Mouse (Mus musculus): Measurements from ENCODE around the gene Dgkd.

The Dgkd gene

GRCm38 (mm10) chr1:87881726-87882125, 28.6 kb downstream of the Dgkd start:
- no peak for DNase-seq (ENCODE audit: low spot score)

DNA sequence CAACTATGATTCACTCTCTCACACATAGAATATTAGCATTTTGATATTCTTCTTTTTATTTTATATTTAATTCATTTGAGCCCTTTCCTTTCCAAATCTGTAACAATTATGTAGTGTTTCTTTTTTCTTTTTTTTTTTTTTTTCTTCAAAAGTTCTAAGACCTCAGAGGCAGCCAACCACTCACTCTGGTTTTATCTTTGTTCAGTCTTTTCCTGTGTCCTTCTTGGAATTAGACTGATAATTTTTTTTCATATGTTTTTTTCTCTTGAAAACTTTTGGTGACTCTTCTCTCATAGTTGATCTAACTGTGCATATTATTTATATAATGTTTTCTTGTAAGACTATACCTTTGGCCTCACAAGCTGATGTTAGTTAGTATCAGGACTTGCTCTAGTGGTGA, 29.5 kb downstream of the Dgkd start:
- no peak for DNase-seq (ENCODE audit: low spot score)

DNA sequence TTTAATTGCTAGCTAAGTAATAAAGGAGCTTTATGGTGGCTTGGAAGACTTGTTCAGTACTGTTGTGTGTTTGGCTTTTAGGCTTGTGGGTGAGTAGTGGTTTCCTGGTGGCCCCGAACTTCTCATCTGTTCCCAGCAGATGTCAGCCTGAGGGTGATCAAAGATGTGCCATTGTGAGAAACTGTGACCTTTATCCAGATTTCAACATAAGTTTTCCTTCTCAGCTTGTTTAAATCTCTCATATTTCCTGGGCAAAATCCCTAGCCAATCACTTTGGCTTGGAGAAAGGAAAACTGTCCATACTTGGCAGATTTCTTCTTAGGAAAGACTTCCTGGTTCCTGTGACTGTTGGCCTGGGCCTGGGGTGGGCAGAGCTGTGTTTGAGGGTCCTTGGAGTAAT, 37.9 kb downstream of the Dgkd start:
- no peak for DNase-seq (ENCODE audit: low spot score)

GRCm38 (mm10) chr1:87891634-87892033, 38.5 kb downstream of the Dgkd start:
- DNase-seq (ENCODE audit: low spot score): no peak

DNA sequence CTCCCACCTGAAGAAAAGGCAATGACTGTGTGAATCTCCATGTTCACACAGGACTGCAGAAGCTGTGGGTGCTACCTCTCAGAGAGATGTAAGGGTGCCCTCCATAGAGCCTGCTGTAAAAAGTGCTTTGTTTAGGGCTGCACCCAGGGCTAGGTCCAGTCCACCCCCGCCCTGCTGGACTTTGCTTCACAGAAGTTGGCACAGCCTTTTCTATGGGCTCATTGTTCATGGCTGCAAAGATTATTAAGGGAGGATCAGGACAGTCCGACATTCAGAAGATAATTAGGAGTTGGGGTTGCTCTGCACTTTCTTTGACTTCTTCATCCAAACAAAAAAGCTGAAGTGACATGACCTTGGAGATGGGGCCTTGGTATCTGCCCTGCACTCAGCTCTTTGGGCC, 39.4 kb downstream of the Dgkd start:
- no peak for DNase-seq (ENCODE audit: low spot score)

DNA sequence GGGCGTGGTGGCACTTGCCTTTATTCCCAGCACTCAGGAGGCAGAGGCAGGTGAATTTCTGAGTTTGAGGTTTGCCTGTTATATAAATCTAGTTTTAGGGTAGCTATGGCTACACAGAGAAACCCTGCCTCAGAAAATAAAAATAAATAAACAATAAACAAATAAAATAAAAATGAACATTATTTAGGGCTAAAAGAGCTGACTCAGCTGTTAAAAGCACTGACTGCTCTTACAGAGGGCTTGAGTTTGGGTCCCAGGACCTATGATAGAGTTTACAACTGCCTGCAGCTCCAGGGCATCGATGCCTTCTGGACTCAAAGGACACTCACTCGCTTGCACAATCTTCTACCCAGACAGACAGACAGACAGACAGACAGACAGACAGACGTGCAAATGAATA, 40.3 kb downstream of the Dgkd start:
- DNase-seq (ENCODE audit: low spot score): no peak

- no peak for DNase-seq (ENCODE audit: low spot score)
These were observed 43.8 kb downstream of the Dgkd start for GRCm38 (mm10) chr1:87896921-87897320.

DNA sequence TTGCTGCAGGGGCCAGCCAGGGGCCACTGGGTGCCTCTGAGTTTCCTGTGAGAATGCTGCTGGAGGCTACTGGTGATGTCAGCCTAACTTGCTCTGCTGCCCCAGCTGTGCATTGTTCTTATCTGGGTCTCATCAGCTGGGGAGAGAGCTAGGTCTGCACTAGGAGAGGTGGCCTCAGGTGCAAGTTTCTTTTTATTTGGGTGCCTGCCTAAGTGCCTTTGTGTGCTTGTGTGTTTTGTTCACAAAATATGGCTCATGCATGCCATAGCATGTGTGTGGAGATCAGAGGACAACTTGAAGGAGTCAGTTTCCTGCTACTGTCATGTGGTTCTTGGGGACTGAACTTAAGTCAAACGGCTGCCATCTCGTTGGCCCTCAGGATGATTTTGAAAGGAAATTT, 46.6 kb downstream of the Dgkd start:
- no peak for DNase-seq (ENCODE audit: low spot score)

DNA sequence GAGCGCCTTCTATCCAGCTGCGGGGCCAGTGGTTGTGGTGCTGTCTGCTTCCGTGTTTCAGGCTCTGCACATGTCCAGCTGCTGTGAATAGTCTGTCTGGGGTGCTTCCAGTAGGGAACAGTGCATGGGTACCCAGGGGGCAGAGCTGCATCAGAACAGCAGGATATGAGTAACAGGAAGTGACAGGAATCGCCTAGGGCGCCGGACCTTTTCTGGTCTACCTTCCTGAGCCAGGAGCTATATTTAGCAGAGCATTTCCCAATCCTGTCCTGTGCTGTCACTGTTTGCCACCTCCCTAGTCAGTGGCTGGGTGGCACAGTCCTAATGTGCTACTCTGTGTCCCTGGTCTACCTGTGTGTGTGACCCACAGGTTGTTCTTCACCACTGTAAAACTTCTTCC, 47.9 kb downstream of the Dgkd start:
- no peak for DNase-seq (ENCODE audit: low spot score)

GRCm38 (mm10) chr1:87902186-87902585, 49.1 kb downstream of the Dgkd start:
- no peak for DNase-seq (ENCODE audit: low spot score)

- DNase-seq (ENCODE audit: low spot score): no peak
These were observed 53.4 kb downstream of the Dgkd start for GRCm38 (mm10) chr1:87906361-87906956.

DNA sequence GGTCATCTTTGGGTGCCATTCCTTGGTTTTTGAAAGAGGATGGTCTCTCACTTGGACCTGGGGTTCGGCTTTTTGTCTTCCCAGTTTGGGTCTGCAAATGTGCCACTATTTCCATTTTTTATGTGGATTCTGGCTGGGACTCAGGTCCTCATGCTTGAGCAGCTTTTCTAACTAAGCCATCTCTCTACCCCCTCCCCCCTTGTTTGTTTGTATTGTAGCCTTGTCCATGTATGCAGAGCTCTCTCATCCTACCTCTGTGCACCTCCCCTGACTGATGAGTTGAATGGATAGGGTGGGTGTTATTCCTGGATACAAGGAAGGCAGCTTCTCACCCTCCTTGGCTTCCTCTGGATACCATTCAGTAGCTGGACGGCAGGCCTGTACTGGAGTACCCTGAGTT, 54.9 kb downstream of the Dgkd start:
- no peak for DNase-seq (ENCODE audit: low spot score)

GRCm38 (mm10) chr1:87908736-87909135, 55.6 kb downstream of the Dgkd start:
- DNase-seq (ENCODE audit: low spot score): no peak

- no peak for DNase-seq (ENCODE audit: low spot score)
These were observed 56.5 kb downstream of the Dgkd start for GRCm38 (mm10) chr1:87909565-87909964.

DNA sequence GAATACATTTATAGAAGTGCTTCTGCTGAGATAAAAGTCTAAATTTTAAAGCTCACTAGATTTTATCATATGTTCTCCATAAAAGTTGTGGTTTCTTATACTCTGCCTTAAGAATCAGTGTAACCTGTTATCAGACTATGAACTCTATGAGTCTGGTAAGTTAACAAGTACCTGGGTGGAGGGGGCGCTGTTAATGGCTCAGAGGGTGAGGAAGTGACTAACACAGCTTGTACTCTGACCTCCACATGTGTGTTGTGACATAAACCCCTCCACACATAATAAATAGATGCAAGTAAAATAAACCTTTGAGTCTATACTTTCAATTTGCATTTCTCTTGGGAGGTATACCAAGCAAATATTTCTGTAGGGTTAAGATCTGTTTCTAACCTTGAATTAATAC, 57.3 kb downstream of the Dgkd start:
- DNase-seq (ENCODE audit: low spot score): no peak

GRCm38 (mm10) chr1:87913356-87913755, 60.3 kb downstream of the Dgkd start:
- no peak for DNase-seq (ENCODE audit: low spot score)

DNA sequence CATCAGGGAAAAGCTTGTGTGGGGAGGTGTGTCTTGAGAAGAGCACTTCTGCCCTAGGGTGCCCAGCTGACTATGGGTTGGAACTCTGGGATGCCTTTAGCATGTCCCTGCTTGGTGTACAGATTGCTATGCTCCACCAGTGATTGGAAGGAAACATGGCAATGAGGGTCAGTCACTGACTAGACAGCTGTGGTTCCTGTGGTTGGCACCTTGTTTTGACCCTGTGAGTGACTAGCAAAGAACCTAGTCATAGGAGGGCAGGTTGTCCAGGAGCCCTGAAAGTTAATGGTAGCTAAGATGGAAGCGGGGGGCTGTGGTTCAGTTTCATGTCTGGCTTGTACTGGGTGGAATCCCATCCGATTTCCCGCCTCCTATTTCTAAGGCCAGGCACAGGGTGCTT, 64.3 kb downstream of the Dgkd start:
- no peak for DNase-seq (ENCODE audit: low spot score)

- no peak for DNase-seq (ENCODE audit: low spot score)
These were observed 65.0 kb downstream of the Dgkd start for GRCm38 (mm10) chr1:87918061-87918460.

DNA sequence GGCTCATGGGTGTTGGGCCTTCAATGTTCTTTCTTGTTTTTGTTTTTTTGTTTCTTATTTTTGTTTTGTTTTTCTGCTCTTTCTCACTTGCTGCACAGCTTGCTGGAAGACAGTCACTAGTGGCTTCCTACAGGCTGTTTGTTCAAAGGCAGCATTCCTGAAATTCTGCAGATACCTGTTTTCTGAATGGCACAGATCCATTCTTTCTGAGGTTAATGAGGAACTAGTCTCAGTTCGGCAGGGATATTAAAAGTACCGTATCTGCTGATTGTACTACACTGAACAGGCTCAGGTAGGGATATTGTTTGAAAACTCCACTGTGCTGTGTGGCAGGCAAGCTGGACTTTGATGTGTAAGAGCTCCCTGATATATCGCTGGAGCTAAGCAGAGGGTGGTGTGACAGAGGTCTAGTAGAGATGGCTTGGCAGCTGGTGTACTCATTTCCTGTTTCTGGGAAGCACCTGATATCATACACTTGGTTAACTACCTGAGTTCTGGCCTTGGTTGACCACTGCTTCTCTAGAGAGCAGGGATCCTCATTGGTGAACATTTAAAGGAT, 67.0 kb downstream of the Dgkd start:
- DNase-seq (ENCODE audit: low spot score): no peak

GRCm38 (mm10) chr1:87922666-87923065, 69.6 kb downstream of the Dgkd start:
- no peak for DNase-seq (ENCODE audit: low spot score)

DNA sequence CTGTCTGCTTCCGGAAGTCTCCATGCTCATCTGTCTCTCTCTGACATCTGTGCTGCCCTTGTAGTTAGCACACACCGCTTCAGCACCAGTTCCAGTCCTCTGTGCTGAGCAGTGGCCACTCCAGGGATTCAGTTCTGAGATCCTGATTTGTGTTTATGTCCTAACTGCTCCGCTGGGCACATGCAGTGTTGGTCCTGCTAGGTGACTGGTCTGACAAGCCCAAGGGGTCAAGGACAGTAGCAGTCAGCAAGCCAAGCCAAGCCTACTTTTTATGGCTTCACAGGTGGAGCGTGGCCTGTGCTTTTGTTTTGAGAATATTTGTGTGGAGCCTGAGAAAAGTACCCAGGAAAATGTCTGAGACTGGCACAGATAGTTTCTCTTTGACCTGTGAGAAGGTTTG, 71.8 kb downstream of the Dgkd start:
- no peak for DNase-seq (ENCODE audit: low spot score)

DNA sequence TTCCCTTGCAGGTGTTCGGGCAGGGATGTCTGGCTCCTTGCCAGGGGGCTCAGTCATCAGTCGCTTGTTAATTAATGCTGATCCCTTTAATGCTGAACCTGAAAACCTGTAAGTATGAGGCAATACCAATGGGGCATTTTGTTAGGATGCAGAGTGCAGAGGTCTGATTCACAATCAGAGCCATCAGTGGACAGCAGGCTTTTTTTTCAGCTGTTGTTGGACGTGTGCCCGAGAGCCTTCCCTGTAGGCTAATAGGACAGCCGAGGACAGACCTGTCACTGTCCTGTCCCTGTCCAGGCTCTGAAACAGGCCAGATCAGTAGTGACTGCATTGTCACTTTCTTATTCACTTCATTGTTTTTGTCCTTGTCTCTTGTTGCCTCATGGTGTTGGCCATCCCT, 76.6 kb downstream of the Dgkd start:
- no peak for DNase-seq (ENCODE audit: low spot score)

GRCm38 (mm10) chr1:87933051-87933450, 80.0 kb downstream of the Dgkd start:
- DNase-seq (ENCODE audit: low spot score): no peak

DNA sequence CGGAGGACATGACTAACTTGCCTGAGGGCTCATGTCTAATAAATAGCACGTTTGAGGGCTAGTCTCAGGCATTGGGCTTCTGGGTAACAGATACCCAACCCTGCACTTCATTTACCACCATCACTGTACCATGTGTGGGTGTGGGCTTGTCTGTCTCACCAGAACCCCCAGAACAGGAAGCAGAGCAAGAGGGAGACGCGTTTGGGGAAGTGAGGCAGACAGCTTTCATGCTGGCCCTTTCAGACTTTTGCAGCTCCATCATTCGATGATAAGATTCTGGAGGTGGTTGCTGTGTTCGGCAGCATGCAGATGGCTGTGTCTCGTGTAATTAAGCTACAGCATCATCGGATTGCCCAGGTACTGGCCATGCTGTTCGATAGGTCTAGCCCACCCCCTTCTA, 82.0 kb downstream of the Dgkd start:
- DNase-seq (ENCODE audit: low spot score): no peak

DNA sequence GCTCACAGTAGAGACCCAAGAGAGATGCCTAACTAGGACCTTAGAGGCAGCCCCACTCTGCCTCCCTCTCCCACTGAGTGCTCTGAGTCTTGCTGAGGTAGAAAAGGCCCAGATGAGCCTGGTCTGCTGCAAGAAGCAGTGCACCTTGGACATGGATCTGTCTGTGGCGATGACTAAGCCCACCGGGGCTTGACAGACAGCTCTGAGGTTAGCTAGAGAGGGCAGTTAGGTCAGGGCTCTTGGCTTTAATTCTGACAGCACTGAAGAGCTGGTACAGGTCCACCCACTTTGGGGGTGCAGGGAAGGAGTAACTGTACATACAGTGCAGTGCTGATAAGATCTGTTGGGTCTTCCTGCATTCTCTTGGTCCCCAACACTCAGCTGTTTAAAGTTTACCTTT, 82.5 kb downstream of the Dgkd start:
- DNase-seq (ENCODE audit: low spot score): no peak
